Mouse (Mus musculus): ENCODE results near the gene Zfp949.

GRCm38 (mm10) chr9:88546657-88547056, 1.2 kb upstream of the Zfp949 start:
- TF ChIP-seq CTCF (conservative IDR thresholded peaks at IDR 0.05; ENCODE audit: insufficient read depth, insufficient read length, low read depth, low read length) = no peak
- no peak for TF ChIP-seq POLR2A (IDR thresholded peaks at IDR 0.05; ENCODE audit: low read depth, low read length)

Data from kidney, adult 2 months (tissue).